Mouse (Mus musculus) forebrain, embryonic 10.5 days (tissue): ENCODE measurements at regions not wholly inside any gene's neighbourhood (a gene's known extent, or its start where the extent isn't known, plus 50 kb on each side); places are given as distances from the start of the nearest gene placed in this dataset.

ENCODE experiments used
- DNase-seq: peaks from one replicate; pipeline ENCODE4 v3.0.0-alpha.2; 2017; ENCODE audit warnings: low spot score; ENCODE audit errors: extremely low spot score
- H3K27ac ChIP-seq: fragments of 300-500 bp; sonication (generic); 2 replicates; pipeline ENCODE4 v1.5.1; 2016; ENCODE audit warnings: mild to moderate bottlenecking
- H3K27me3 ChIP-seq: fragments of 300-500 bp; sonication (generic); 2 replicates; pipeline ENCODE4 v1.6.1; 2016; ENCODE audit warnings: mild to moderate bottlenecking; ENCODE audit not compliant: poor library complexity, severe bottlenecking
- H3K36me3 ChIP-seq: fragments of 300-500 bp; sonication (generic); replicated peaks from 2 replicates; pipeline ENCODE4 v1.6.1; 2016; ENCODE audit warnings: mild to moderate bottlenecking, moderate library complexity
- H3K4me1 ChIP-seq: fragments of 300-500 bp; sonication (generic); 2 replicates; pipeline ENCODE4 v1.6.1; 2016
- H3K4me3 ChIP-seq: fragments of 300-500 bp; sonication (generic); 2 replicates; pipeline ENCODE4 v1.5.1; 2016; ENCODE audit warnings: mild to moderate bottlenecking, moderate library complexity
- H3K9me3 ChIP-seq: fragments of 300-500 bp; sonication (generic); 2 replicates; pipeline ENCODE4 v1.6.1; 2016; ENCODE audit warnings: mild to moderate bottlenecking, moderate library complexity
- WGBS: fragments of 180-500 bp; shearing (Covaris S2); methylation state at CpG from one replicate; pipeline ENCODE4 v1.1.7; 2016; 5-methylcytosine and 5-hydroxymethylcytosine counted together

- 54% methylated on average over 3 of the region's 3 CpGs for WGBS
- DNase-seq = no peak
- Histone ChIP-seq H3K36me3 (no peaks in the 10 kb centered on the region), H3K27me3 (peaks cover 26% of the 10 kb centered on the region), H3K4me1 (peaks cover 18% of the 10 kb centered on the region), H3K4me3 (no peak overlapping the region), H3K9me3 (peaks cover 3% of the 10 kb centered on the region; the same call in 1 of the 2 replicates), H3K27ac (no peak overlapping the region)
Observed at GRCm38 (mm10) chr5:106789136-106789535, 92.0 kb upstream of the Zfp644 start.

GRCm38 (mm10) chr5:106785065-106785464, 88.0 kb upstream of the Zfp644 start:
- Histone ChIP-seq H3K4me3 (no peak overlapping the region), H3K27me3 (peaks cover 27% of the 10 kb centered on the region), H3K36me3 (no peaks in the 10 kb centered on the region), H3K27ac (no peak overlapping the region), H3K9me3 (peaks cover 3% of the 10 kb centered on the region; the same call in 1 of the 2 replicates), H3K4me1 (peaks cover 17% of the 10 kb centered on the region)
- DNase-seq = no peak
- 81% methylated on average over 2 of the region's 2 CpGs for WGBS

DNA sequence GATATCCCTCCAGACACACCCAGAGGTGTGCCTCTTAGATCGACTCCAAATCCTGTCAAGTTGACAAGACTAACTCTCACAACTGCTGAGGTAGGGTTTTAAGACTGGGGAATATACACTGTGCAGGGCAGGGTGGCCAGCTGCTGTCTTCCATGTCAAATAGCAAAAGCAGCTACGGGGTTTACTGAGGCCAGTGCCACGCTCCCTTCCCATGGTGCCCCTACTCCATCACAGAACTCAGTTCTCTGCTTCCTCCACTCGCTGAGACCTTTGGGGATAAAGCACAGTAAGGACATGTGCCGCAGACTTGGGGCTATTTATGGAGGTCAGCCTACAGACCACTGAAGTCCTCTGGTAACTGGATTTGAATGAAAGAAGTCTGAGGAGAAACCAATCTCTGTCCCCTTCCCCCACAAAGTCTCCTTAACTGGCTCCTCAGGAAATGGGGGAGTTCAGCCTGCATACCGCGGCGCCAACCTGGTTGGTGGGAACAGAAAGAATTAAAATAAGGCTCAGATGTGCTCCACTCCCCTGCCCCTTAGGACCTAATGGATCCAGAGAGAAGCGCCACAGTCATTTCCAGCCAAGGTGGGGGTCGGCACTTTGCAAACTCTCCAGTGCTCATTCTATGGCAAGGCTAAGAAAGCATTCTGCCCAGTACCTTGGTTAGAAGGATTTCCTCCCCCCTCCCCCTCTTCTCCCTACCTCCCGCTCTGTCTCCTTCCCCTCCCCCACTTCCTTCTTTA, 87.0 kb upstream of the Zfp644 start:
- peak; percentile 35 for DNase-seq
- peak overlapping the region; percentile 39 for H3K4me3 ChIP-seq

GRCm38 (mm10) chr5:106780749-106781148, 83.7 kb upstream of the Zfp644 start:
- Histone ChIP-seq H3K9me3 (peaks cover 1% of the 10 kb centered on the region; the same call in 1 of the 2 replicates), H3K27me3 (peaks cover 26% of the 10 kb centered on the region), H3K4me3 (no peak overlapping the region), H3K4me1 (peaks cover 48% of the 10 kb centered on the region), H3K36me3 (no peaks in the 10 kb centered on the region), H3K27ac (no peak overlapping the region)
- 92% methylated on average over 10 of the region's 10 CpGs for WGBS
- DNase-seq = no peak

More for the DNA sequence above, 87.0 kb upstream of the Zfp644 start:
- 16% methylated on average over 11 of the region's 11 CpGs for WGBS
- peaks cover 17% of the 10 kb centered on the region for H3K4me1 ChIP-seq
- peak overlapping the region; percentile 63 for H3K27ac ChIP-seq
- no peaks in the 10 kb centered on the region for H3K36me3 ChIP-seq
- peaks cover 26% of the 10 kb centered on the region for H3K27me3 ChIP-seq
- H3K9me3 ChIP-seq = peaks cover 3% of the 10 kb centered on the region; the same call in 1 of the 2 replicates

- Histone ChIP-seq H3K36me3 (no peaks in the 10 kb centered on the region), H3K4me1 (peaks cover 52% of the 10 kb centered on the region), H3K4me3 (no peak overlapping the region), H3K27me3 (peaks cover 18% of the 10 kb centered on the region), H3K27ac (0 out of 2 replicates have a peak overlapping the region, but pooled peaks have one; percentile 44), H3K9me3 (no peaks in the 10 kb centered on the region)
- 10% methylated on average over 8 of the region's 8 CpGs for WGBS
- DNase-seq = no peak
Observed at GRCm38 (mm10) chr5:106778176-106778781, 81.2 kb upstream of the Zfp644 start.

DNA sequence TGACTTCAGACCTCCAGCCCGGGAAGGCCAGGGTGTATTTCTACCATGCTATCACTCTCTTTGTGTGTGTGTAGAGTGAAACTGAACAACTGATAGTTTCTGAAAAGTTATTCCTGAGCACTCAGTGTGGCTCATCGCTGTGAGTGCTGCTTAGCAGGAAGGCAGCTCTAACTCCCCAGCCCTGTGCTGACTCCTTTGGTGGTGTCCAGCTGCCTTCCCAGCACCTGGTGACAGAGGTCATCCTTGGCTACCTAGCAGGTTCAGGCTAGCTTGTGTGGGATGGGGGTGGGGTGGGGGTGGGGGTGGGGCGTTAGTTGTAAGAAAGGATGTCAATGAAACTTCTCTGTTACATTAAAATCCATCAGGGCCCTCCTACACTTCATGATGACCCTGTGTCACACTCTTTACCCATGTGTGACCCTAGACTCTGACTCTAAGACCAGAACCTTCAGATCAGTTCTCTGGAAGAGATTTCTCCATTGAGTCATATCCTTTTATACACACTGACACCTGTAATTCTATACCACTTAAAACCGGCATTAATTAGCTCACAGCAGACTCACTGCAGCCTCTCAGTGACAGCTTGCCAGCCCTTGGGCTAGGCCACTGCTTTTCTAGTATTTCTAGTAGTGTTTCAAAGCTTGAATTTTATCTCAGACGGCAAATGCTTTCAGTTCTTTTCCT, 78.1 kb upstream of the Zfp644 start:
- no peak overlapping the region for H3K4me3 ChIP-seq
- WGBS = 36% methylated on average over 5 of the region's 5 CpGs

DNA sequence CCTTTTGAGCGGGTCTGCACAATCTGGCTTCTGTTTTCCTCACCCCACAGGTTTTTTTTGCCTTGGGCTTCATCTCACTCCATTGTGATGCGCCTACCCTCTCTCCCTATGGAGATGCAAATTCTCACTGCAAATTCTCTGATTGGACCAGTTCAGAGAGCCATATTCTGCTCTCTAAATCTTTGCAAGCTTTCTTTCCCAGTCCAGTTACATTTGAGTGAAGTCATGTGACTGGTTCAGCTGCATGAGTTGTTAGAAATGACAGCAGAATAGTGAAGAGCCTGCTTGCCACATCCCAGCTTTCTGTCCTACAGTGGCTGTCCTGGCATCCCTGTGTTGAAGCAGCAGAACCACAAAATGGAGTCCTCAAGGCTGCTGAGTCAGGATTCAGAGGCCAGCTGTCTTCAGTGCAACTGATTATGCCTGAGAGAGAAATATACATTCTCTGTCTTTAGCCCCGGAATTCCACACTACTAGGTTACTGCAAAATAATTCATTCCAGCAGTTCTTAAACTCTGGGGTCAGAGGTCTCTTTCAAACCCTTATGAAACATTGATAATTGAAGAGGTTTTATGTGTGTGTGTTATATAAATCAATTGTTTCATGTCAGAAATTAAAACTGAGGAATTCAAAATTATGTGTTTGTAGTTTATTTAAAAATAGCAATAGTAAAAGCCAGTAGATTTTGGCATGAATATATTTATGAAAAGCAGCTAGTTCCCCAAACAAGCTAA, 76.3 kb upstream of the Zfp644 start:
- no peaks in the 10 kb centered on the region for H3K36me3 ChIP-seq
- 45% methylated on average over 3 of the region's 3 CpGs for WGBS

More for the DNA sequence above, 78.1 kb upstream of the Zfp644 start:
- no peak for DNase-seq
- no peaks in the 10 kb centered on the region; the same call in 1 of the 2 replicates for H3K27me3 ChIP-seq
- no peaks in the 10 kb centered on the region for H3K9me3 ChIP-seq
- no peaks in the 10 kb centered on the region for H3K36me3 ChIP-seq
- H3K4me1 ChIP-seq = peaks cover 70% of the 10 kb centered on the region
- H3K27ac ChIP-seq = no peak overlapping the region

GRCm38 (mm10) chr5:106771029-106771428, 73.9 kb upstream of the Zfp644 start:
- Histone ChIP-seq H3K27me3 (no peaks in the 10 kb centered on the region), H3K4me3 (no peak overlapping the region), H3K4me1 (peaks cover 41% of the 10 kb centered on the region), H3K36me3 (no peaks in the 10 kb centered on the region), H3K27ac (no peak overlapping the region), H3K9me3 (no peaks in the 10 kb centered on the region)
- DNase-seq = no peak
- WGBS = 79% methylated on average over 1 of the region's 1 CpGs

More for the DNA sequence above, 76.3 kb upstream of the Zfp644 start:
- no peak for DNase-seq
- Histone ChIP-seq H3K27me3 (no peaks in the 10 kb centered on the region; the same call in 1 of the 2 replicates), H3K4me3 (no peak overlapping the region), H3K27ac (peak overlapping the region; percentile 72), H3K9me3 (no peaks in the 10 kb centered on the region), H3K4me1 (peaks cover 63% of the 10 kb centered on the region)

GRCm38 (mm10) chr5:106765335-106765734, 68.2 kb upstream of the Zfp644 start:
- H3K27ac ChIP-seq = no peak overlapping the region
- H3K9me3 ChIP-seq = no peaks in the 10 kb centered on the region
- H3K27me3 ChIP-seq = peaks cover 3% of the 10 kb centered on the region
- no peak overlapping the region for H3K4me3 ChIP-seq
- no peak for DNase-seq
- 93% methylated on average over 3 of the region's 3 CpGs for WGBS
- H3K36me3 ChIP-seq = no peaks in the 10 kb centered on the region
- H3K4me1 ChIP-seq = no peaks in the 10 kb centered on the region

DNA sequence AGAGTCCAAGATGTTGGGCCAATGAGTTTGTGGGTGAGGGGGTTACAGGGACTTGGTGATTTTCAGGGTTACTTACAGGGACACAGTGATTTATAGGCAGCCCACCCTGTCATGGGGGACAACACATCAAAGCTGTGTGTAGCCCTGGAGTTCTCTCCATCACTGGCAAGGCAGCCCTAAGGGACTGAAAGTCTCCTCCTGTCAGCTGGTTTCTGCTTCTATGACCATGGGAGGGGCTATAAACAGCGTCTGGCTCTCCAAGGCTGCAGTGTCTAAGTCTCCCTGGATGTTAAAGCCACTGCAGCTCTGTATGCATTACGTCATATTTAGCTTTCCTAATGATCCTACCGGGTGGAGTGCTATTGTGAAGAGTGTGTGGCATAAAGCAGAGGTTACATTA, 66.2 kb upstream of the Zfp644 start:
- no peak overlapping the region for H3K4me3 ChIP-seq
- 73% methylated on average over 3 of the region's 3 CpGs for WGBS
- H3K9me3 ChIP-seq = no peaks in the 10 kb centered on the region
- H3K4me1 ChIP-seq = peaks cover under 1% of the 10 kb centered on the region
- no peaks in the 10 kb centered on the region for H3K36me3 ChIP-seq
- no peak for DNase-seq
- peaks cover 23% of the 10 kb centered on the region for H3K27me3 ChIP-seq
- no peak overlapping the region for H3K27ac ChIP-seq

DNA sequence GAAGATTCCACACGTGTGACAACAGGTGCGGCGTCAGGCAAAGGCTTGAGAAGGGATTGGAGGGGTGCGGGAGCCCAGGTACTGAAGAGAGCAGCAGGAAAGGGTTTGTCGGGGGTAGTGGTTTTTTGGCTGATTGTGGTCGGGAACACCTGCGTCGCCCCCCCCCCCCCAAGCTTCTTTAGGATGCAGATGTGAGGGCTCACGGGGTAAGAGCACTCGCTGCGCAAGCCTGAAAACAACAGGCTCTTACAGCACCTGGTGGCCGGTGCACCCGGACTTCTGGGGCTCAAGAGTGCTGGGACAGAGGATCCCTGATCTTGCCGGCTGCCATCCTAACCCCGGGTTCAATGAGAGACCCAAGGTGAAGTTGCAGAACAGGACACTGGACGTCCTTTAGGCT, 60.9 kb upstream of the Zfp644 start:
- no peak for DNase-seq
- H3K9me3 ChIP-seq = no peaks in the 10 kb centered on the region
- peaks cover 23% of the 10 kb centered on the region for H3K4me1 ChIP-seq
- 5% methylated on average over 15 of the region's 16 CpGs for WGBS
- H3K36me3 ChIP-seq = no peaks in the 10 kb centered on the region
- peaks cover 48% of the 10 kb centered on the region for H3K27me3 ChIP-seq
- peak overlapping the region; percentile 84; the same call in 1 of the 2 replicates for H3K27ac ChIP-seq
- peak overlapping the region; percentile 49 for H3K4me3 ChIP-seq

GRCm38 (mm10) chr5:106757436-106757835, 60.3 kb upstream of the Zfp644 start:
- DNase-seq = peak; percentile 42
- Histone ChIP-seq H3K4me1 (peaks cover 23% of the 10 kb centered on the region), H3K27me3 (peaks cover 48% of the 10 kb centered on the region), H3K9me3 (no peaks in the 10 kb centered on the region), H3K36me3 (no peaks in the 10 kb centered on the region), H3K27ac (peak overlapping the region; percentile 84), H3K4me3 (peak overlapping the region; percentile 49)
- 1% methylated on average over 14 of the region's 14 CpGs for WGBS
